Mouse (Mus musculus) spleen, postnatal 10 days (tissue): ENCODE data around the gene Map4.

ENCODE experiments used
- DNase-seq, 2 experiments: peaks; one replicate each; pipeline ENCODE4 v3.0.0; 2021 to 2022; ENCODE audit warnings: low spot score in 2 of 2

Gene Map4

DNA sequence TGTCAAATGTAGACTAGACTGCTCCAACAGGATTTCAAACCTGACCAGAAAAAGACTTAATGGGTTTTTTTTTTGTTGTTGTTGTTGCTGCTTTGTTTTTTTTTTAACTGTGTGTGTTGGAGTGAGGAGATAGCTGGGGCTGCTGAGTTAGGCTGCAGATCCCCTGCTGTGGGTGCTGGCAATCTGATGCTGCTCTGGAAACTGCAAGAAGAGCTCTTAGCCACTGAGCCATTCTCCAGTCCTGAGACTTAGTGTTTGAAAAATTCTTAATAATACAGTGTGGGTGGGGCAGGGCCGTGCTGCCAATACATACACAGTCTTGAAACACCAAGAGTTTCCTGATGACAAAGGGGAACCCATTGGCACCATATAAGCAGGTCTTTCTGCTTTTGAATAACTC, 70.7 kb downstream of the Map4 start:
- no peak for DNase-seq

DNA sequence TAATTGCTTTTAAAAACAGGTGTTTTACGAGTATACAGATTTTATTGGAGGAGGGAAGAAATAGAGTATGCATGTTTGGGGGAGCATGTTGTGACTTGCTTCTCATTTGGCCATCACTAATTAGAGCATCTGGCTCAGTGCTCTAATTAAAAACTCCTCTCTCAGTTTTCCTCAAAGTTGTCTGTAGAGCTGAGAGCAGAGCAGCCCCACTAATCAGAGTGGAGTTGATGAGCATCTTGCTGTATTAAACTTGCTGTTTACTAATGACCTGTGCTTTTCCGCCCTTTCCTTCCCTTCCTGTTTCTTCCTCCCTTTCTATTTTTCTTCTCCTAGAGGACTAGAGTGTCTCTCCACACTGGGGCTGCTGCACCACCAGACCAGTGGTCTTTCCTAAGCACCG, 71.2 kb downstream of the Map4 start:
- DNase-seq, result no peak

DNA sequence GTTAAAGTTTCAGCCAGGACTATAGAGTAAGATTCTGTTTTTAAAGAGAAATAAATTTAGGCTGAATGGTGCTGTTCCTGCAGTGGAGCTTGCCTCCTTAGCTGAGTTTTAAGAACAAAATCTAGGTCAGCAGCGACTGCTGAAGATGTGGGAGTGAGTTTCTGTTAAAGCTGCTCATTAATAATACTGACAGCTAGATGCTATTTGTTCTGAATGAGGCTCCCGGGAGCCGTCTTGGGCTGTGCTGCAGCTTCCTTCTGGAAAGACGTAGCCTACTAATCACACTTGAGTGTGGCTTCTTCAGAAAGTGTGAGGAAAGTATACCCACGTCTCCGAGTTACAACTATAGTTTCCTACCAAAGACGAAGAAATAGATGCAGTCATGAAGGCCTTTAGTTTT, 88.0 kb downstream of the Map4 start:
- DNase-seq, result no peak

DNA sequence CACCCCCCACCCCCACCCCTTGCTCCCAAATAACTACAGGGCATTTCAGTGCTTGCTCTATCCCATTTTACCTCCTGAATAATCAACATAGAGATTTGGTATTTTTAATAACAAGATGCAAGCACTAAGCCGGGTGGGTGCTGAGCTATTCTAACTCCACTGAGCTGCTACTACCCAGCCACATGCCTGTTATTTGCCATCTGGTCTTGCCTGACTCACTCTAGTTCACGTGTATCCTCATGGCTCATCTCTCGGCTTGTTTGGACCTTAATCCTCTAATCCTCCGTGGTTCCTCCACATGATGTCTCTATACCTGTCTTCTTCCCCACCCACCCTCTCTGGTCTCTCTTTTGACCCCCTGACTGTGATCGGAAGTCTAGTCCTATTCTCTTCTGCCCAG, 89.1 kb downstream of the Map4 start:
- no peak for DNase-seq

DNA sequence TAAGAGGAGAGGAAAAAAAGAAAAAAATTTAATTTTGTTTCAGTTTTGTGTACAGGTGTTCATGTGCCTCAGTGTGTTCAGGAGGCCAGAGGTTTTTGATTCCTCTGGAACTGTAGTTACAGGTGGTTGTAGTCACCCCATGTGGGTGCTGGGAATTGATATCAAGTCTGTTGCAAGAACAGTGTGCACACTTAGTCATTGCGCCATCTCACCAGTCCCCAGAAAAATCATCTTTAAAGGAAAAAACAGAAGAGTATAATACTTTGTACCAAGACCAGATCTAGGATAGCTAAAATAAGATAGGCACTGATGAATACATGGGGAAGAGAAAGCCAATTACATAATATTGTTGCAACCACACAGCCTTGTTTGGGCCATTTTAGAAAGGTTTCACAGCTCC, 90.2 kb downstream of the Map4 start:
- no peak for DNase-seq

DNA sequence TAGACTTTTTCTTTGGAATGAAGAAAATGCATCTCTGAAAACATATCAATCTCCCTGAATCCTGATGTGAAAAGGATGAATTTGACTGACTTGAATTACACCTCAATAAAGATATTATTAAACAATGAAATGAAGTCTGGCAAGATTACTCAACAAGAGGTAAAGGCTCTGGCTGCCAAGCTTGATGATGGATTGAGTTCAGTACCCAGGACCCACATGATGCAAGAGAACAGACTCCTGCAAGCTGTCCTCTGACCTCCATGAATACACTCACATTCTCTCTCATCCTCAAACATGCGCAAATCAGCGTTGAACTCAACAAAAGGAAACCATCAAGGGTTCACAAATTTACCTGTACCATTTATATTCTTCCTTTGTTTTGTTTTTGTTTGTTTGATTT, 90.9 kb downstream of the Map4 start:
- no peak for DNase-seq

DNA sequence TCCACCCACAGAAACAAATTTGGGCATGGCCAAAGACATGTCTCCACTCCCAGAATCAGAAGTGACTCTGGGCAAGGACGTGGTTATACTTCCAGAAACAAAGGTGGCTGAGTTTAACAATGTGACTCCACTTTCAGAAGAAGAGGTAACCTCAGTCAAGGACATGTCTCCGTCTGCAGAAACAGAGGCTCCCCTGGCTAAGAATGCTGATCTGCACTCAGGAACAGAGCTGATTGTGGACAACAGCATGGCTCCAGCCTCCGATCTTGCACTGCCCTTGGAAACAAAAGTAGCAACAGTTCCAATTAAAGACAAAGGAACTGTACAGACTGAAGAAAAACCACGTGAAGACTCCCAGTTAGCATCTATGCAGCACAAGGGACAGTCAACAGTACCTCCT, 103.8 kb downstream of the Map4 start:
- DNase-seq, result no peak

DNA sequence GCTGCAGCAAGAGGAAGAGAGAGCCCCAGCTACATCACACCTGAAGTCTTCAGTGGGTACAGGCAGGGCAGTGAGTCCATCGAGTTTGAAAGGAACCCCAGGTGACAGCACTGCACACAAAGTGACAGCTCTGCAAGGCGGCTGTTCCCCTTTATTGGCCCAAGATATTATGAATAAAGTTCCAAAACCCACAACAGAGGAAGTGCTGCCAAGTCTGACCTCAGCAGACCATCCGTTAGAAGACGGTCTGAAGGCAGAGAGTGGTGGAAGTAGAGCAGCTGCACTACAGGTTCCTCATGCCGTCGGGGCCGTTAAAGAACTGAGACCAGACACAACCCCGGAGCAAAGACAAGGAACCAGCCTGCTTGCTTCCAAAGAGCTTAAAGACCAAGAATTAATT, 106.6 kb downstream of the Map4 start:
- peak in 1 of 2 experiments; percentile 17 for DNase-seq

DNA sequence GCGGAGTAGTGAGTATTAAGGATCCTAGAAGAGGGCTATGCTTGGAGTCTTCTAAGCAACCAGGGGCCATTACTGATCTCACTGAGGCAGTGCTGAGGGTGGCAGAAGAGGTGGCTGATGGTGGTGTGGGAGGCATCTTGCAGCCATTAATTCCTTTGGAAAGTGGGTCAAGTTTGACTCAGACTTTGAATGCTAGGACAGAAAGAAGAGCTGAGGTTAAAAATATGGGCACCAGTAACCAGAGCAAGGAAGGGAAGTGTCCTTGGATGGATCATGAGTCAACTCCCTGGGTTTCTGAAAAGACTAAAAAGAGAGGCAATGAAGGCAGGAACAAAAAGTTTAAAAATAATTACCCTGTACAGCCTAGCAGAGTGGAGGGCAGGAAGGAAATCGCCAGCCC, 107.2 kb downstream of the Map4 start:
- DNase-seq, result no peak

DNA sequence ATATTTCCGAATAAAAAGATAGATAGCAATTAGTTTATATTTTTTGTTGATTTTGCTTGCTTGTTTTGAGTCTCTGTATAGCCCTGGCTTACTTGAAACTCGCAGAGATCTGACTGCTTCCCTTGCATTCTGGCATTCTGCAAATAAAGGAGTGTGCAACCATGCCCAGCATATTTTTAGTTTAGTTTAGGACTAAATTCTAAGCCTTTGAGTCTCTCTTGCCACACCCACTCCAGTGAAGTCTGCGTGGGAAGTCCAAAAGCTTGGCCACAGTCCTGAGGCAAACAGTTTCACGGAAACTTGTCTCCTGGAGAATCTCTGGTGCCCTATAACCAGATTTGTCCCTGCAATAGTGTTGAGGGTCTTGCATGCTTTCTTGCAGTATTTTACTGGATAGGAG, 113.1 kb downstream of the Map4 start:
- no peak for DNase-seq

DNA sequence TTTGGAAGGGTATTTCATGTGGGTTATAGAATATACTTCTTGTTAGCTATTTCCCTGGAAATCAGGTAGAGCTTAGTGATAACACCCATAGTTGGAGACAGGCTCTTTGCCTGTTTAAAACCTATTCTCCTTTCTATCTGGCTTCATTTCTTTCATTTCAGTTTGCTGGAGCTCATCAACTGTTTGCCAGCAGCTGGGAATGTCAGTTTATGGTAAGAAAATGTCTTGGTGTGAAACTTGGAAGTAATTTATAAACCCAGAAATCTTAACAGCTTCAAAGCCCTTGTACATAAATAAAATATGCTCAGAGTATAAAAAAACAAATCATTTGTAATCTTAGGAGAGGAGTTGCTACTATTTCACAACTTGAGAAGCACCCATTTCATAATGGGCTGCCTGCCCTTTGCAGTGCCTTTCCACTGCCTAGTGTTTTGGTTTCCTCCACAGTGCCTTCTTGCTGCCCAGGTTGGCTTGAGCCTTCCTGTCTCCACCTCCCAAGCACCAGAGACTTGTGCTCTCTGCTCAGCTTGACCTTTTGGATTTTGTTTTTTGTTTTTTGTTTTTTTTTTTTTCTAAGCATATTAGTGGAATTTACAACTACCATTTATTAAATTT, 114.6 kb downstream of the Map4 start:
- DNase-seq, result no peak

DNA sequence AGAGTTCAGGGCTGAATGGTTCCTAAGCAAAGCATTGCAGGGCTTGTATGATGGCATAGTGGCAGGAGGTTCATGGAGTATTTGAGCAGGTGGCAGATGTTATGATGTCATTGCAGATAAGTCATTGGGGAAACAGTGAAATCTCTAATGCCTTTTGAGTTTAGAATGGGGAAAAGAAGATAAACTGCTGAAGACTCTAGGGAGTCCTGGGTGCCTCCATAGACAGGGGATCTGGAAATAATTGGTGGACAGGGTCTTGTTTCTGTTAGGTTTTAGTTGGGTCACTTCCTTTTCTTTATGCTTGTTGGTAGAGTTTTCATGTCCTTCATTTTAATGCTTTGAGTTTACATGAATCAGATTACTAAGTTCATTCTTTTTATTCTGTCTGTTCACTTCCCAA, 116.0 kb downstream of the Map4 start:
- DNase-seq, result no peak

DNA sequence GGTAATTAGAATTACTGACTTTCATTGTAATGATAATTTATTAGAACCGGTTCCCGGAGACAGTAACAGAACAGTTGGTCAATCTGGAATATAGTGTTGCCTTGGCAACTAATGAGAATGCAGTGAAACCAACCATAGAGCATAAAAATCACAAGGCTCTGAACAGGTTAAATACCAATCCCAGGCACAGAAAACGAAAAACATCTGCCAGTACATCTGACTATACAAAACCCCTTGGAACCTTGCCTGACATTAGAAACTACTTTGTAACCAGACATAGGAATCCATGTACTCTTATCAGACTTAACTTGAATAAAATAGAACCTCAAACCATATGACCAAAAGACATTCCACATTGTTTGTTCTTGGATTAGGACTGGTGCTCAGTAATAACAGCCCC, 116.6 kb downstream of the Map4 start:
- DNase-seq, result no peak

DNA sequence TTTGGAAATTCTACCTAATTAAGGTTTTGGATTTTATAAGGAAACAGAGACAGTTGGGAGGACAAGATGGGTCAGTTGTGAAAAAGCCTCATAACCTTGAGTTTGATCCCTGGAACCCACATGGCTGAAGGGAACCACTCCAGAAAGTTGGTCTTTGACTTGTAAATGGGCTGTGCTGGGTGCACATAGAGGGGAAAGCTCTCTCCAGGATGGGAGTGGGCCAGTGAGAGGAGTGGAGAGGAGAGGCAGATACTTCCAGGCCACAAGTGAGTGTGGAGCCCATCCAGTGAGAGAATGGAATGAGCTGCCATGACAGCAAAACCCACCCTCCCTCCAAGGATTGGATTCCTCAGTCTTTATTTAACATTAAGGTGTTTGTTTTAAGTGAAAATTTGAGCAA, 119.9 kb downstream of the Map4 start:
- DNase-seq, result no peak

DNA sequence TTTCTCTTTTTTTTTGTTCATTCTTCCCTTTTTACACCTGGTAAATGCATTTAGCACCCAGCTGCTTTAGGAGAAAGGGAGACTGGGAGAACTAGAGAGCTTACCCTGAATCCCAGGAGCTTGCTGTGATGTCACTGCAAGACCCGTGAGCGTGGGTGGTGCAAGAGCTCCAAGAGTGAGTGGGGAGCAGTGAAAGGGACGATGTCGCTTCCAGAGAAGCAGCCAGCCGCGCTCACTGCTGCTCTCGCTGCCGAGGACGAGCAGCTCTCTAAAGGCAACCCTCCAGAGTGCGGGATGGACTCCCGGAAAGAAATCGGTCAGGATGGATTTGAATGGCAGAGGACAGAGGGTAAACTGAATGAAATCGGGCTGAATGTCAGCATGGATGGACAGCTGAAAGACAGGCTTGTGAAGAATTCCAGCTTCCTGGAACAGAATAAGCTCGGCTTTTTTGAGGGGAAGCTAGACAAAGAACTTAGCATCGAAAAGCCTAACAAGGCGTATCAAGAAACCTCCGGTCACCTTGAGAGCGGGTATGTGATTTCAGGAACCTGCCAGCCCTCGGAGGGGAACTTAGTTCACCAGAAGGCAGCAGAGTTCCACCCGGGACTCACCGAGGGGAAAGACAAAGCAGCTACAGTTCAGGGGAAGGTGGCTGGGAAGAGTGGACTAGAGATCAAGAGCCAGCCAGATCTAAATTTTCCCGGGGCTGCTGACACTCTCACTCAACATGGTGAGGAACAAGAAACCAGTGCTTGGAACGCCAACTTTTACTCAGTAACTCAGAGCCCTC, 120.8 kb downstream of the Map4 start:
- DNase-seq, result no peak

DNA sequence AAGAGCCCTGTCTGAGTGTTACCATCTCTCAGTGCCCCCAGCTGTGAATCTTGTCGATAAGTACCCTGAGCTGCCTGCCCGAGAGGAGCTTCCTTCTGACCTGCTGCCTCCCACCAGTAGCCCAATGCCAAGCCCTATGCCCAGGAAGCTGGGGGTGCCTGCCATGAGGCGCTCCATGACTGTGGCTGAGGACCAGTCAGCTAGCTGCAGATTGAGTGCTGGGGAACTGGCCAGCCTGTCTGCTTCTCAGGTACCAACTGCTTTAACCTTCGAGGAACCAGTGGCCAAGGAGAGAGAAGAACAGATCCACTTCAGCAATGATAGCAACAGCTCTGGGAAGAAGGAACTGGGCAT, 121.7 kb downstream of the Map4 start:
- no peak for DNase-seq

DNA sequence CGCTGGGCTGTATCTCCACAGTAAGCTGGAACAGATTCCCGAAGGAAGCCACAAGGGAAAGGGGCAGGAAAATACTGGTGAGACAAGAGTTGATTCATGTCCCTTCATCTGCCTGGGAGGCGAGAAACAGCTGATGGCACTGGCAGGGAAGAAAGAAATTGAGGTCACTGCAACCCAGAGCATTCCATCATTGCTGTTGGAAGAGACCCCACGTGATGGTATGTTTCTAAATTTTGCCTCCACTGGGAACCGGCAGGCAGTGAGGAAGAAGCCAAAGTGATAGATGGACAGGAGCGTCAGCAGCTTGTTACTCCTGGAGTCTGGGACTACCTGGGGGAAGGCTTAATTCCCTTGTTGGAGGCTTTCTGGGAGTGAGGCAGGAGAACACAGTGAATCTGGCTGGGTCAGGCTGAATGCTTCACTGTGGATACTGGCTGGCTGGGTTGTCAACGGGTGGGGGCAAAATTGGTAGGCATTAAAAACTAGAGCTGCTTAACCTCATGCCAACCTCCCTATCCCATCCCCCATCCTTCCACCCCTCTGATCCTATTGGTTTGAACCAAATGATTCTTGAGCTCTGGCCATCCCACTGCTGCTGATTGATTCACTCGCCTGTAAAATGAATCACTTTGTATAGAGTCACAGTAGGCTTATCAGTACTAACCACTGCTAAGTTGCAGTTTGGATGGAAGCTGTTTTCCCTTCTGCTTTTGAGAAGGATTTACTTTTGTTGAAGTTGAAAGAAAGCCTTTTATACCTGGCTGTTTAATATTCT, 122.2 kb downstream of the Map4 start:
- DNase-seq, result no peak

DNA sequence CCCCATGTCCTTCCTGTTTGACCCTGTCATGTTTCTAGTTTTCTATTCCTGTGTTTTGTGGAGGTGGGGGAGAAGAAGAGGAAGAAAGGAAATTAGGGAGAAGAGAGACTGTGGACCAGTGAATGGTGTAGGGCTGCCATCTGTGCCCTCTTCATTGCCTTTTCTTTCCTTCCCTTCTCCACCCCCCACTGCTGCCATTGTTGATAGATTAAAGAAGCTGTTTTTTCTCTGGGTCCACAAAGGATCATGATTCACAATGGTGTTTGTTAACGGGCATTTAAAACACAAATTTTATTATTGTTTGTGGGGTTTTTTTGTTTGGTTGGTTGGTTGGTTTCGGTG, 122.8 kb downstream of the Map4 start:
- no peak for DNase-seq

DNA sequence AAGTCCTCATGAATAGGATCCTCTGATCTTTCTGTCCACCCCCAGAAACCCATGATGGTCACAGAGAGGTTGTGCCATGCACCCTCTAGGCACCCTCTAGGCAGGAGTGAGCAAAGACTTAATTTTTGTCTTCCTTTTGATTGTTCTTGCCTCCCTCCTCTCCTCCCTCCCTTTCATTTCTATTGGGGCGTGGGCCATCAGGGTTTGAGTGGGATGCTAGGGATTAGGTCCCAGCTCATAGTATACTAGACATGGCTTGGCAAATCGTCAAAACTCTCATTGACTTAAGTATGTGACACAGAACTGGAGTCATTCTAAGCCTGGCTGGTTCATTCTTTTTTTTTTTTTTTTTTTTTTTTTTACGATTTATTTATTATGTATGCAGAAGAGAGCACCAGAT, 123.5 kb downstream of the Map4 start:
- no peak for DNase-seq

DNA sequence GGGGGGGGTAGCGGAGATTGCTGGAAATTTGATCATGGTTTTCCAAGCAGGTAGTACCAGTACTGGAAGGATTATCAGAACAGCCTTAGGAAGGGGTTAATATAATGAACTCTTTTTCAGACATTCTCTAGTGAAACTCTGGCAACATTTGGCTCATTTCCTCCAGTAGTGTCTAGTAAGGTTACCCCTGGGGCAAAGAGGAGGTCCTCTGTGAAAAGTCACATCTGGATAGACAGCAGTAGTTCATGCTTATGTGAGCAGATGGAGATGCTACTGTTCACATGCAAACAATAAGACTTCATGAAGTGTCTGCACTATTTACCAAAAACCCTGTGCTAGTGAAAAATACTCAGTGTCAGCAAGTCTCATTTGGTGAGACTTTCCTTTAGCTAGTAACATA, 125.9 kb downstream of the Map4 start:
- DNase-seq, result no peak

DNA sequence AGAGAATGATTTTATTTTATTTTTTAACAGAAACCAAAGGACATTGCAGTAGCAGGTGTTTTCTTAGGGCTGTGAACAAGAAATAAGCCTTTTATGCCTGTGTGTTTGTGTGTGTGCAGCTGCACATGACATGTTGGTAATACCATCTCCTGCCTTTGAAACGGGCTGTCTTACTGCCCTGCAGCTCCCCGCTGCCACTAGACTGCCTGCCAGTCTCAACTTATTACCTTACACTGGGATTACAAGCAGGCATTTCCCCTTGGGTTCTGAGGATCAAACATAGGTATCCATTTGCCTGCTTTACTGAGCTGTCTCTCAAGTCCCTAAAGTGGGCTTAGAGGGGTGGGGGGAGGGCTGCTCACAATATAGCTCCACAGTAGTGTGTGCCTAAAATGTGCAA, 129.5 kb downstream of the Map4 start:
- DNase-seq, result no peak

DNA sequence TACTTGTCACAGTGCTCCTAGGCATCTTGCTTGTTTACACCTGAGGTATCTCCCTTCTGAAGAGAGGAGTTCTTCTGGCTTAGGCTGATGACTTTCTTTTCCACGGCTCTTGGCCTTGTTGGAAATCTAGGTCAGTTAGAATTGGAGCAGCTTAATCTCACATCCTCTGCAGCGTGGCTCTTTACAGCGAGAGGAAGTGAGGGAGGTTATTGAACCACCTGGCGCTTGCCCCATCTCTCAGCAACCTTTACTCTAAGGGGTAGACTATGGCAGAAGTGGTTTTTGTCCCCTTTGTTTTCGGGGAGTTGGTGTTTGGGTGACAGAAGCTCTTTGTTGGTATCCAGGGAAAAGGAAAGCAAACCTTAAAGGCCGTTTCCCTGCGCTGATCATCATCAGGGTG, 131.1 kb downstream of the Map4 start:
- DNase-seq, result no peak

DNA sequence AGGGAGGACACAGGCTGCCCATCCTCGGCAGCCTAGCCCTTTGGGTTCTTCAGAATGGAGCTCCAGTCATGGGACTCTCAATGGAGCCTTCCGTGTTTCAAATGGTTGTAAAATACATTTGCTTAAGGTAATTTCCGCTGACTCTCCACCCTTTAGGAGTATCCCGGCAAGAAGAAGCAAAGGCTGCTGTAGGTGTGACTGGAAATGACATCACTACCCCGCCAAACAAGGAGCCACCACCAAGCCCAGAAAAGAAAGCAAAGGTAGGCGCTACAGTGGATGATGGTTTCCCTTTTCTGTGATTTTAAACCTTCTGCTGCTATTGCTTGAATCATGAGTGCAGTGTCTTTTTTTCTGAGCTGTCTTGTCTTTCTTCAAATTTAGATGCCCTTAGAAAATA, 131.6 kb downstream of the Map4 start:
- DNase-seq, result no peak
